Mouse (Mus musculus): ENCODE measurements around the gene Syap1. TPM values are rescaled to one million over a fixed set of nuclear protein-coding genes. Genes with fewer than 3 reads are reported as not detected.
A peak's percentile ranks its signal among the peaks of the same experiment; 100 is the strongest.

The Syap1 gene
- polyA plus RNA-seq, 1 experiment from 2014 or later = 18.4 TPM

- H3K4me1 ChIP-seq = peaks cover 10% of the 10 kb centered on the region
- peaks cover 7% of the 10 kb centered on the region; the same call in 1 of the 2 replicates for H3K27me3 ChIP-seq (replicated peaks)
- peak overlapping the region; percentile 71 for H3K4me3 ChIP-seq
- no peaks in the 10 kb centered on the region for H3K9me3 ChIP-seq (replicated peaks)
- peak; percentile 1; the same call in 1 of the 2 replicates for ATAC-seq
- 13% methylated on average over 16 of the region's 20 CpGs for WGBS (ENCODE audit: insufficient replicate concordance)
- H3K4me2 ChIP-seq = peak overlapping the region; percentile 92
- peaks cover 6% of the 10 kb centered on the region; the same call in 1 of the 2 replicates for H3K36me3 ChIP-seq
- H3K9ac ChIP-seq = peak overlapping the region; percentile 77
- peak overlapping the region; percentile 75 for H3K27ac ChIP-seq
Observed at GRCm38 (mm10) chrX:162828783-162829182, 59.5 kb downstream of the Syap1 start.

GRCm38 (mm10) chrX:162828016-162828415 is 60.2 kb downstream of the Syap1 start:
- no peak for ATAC-seq
- H3K4me3 ChIP-seq = peak overlapping the region; percentile 71
- H3K27me3 ChIP-seq (replicated peaks) = peaks cover 7% of the 10 kb centered on the region; the same call in 1 of the 2 replicates
- no peaks in the 10 kb centered on the region for H3K9me3 ChIP-seq (replicated peaks)
- WGBS (ENCODE audit: insufficient replicate concordance) = 33% methylated on average over 6 of the region's 6 CpGs
- peaks cover 6% of the 10 kb centered on the region; the same call in 1 of the 2 replicates for H3K36me3 ChIP-seq
- H3K27ac ChIP-seq = peak overlapping the region; percentile 75
- H3K9ac ChIP-seq = peak overlapping the region; percentile 77
- H3K4me1 ChIP-seq = peaks cover 10% of the 10 kb centered on the region
- H3K4me2 ChIP-seq = peak overlapping the region; percentile 92

MicroRNAs encoded within 50 kb of the gene (microRNA counts, 519-probe panel; counts per million panel counts)
- 582 counts per million, percentile 70 among the panel's probes with 10 or more counts for microRNA mmu-miR-3473

Small RNA genes within 50 kb of the gene (microRNA-seq; reads per million reads assigned to microRNA genes)
- not detected for gene Mir3473a

Other genes with a start within 250 kb of the Syap1 start
- 1.1 and 1.4 TPM in 2 replicates for gene Reps2, start 244.8 kb downstream of the Syap1 start, polyA plus RNA-seq (2016; fragmentation: Nextera tagmentation; extraction: Ambion mirVana)
- gene Rbbp7, start 128.0 kb downstream of the Syap1 start, polyA plus RNA-seq (2016; fragmentation: Nextera tagmentation; extraction: Ambion mirVana) = 289 and 294 TPM in 2 replicates
- gene Txlng, start 59.0 kb downstream of the Syap1 start, polyA plus RNA-seq (2016; fragmentation: Nextera tagmentation; extraction: Ambion mirVana) = 11.1 and 13.0 TPM in 2 replicates
- 47.0 and 54.7 TPM in 2 replicates for gene Ctps2, start 12.8 kb upstream of the Syap1 start, polyA plus RNA-seq (2016; fragmentation: Nextera tagmentation; extraction: Ambion mirVana)
- 2.3 and 2.8 TPM in 2 replicates for gene S100g, start 76.2 kb upstream of the Syap1 start, polyA plus RNA-seq (2016; fragmentation: Nextera tagmentation; extraction: Ambion mirVana)

Data from liver, embryonic 12.5 days (tissue).